Comparison of ENCODE assay signal across 13 mouse cellular contexts in the genomic region with DNA sequence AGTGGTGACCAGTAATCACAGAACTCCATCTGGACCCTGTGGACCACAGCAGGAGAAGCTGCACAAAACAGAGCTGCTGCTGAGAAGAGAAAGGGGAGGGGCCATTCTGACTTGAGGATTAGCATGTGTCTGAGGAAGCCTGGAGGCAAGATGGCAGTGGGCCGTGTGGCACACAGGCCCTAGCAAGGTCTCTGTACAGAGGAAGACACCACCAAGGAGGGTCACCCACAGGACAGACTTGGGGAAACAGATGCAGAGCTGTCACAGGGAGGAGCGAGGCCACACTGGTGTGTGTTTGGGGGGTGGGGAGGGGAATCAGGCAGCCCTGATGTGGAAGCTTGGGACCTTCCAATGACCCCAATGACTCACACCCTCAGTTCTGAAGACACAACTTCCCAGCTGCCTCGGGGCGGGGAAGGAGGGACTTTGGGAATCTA.
DNase-seq lines count a peak whose midpoint lies in the region; ATAC-seq lines count a peak whose summit lies in the region.
"Had no signal": no experiment of that assay in that cellular context is flagged by ENCODE, and none has a peak within 500 bp of the region (broad histone marks: within the 10 kb centered on the region; RNA-seq: fewer than 3 reads in every experiment).

No protein-coding gene starts in this region.

- no peak for DNase-seq in heart, embryonic 10.5 days (ENCODE audit: low spot score)
- no peak for DNase-seq in heart, adult 8-10 months (ENCODE audit: low spot score)
- DNase-seq in neural tube, embryonic 11.5 days (ENCODE audit: low spot score), result peak; percentile 36
- no peak for DNase-seq in neural tube, embryonic 10.5 days (ENCODE audit: extremely low spot score, low spot score)
- no peak for DNase-seq in frontal cortex, postnatal 36 days (ENCODE audit: low spot score in 2 of 2)
- DNase-seq: kidney, adult 11 months; retina, postnatal 1 day had no signal

- H3K27ac ChIP-seq in heart, embryonic 10.5 days, result 0 out of 2 replicates have a peak overlapping the region, but pooled peaks have one; percentile 42
- no peak overlapping the region for H3K27ac ChIP-seq in neural tube, embryonic 11.5 days (ENCODE audit: low read depth, low read length)
- peak overlapping the region; percentile 67 for H3K27ac ChIP-seq in intestine, embryonic 15.5 days
- H3K27ac ChIP-seq: midbrain, embryonic 12.5 days had no signal

- H3K27me3 ChIP-seq in heart, embryonic 10.5 days (ENCODE audit: insufficient read depth, poor library complexity, severe bottlenecking), result peaks cover 67% of the 10 kb centered on the region
- H3K27me3 ChIP-seq in neural tube, embryonic 11.5 days (ENCODE audit: control insufficient read depth, insufficient read depth, low read length), result no peaks in the 10 kb centered on the region
- H3K27me3 ChIP-seq in intestine, embryonic 15.5 days (replicated peaks), result no peaks in the 10 kb centered on the region
- H3K27me3 ChIP-seq: midbrain, embryonic 12.5 days had no signal

- no peaks in the 10 kb centered on the region for H3K36me3 ChIP-seq in heart, embryonic 10.5 days
- no peaks in the 10 kb centered on the region for H3K36me3 ChIP-seq in neural tube, embryonic 11.5 days (ENCODE audit: control insufficient read depth, insufficient read depth, low read length)
- H3K36me3 ChIP-seq in intestine, embryonic 15.5 days, result no peaks in the 10 kb centered on the region
- H3K36me3 ChIP-seq: G1E; midbrain, embryonic 12.5 days had no signal

- H3K9me3 ChIP-seq in heart, embryonic 10.5 days, result 0 out of 2 replicates have a peak, but pooled peaks cover 3% of the 10 kb centered on the region
- no peaks in the 10 kb centered on the region for H3K9me3 ChIP-seq in neural tube, embryonic 11.5 days (ENCODE audit: control insufficient read depth, low read length)
- H3K9me3 ChIP-seq in intestine, embryonic 15.5 days, result no peaks in the 10 kb centered on the region
- H3K9me3 ChIP-seq: G1E; midbrain, embryonic 12.5 days had no signal

- no peak overlapping the region for H3K4me3 ChIP-seq in heart, embryonic 10.5 days
- no peak overlapping the region for H3K4me3 ChIP-seq in neural tube, embryonic 11.5 days (ENCODE audit: low read depth, low read length)
- H3K4me3 ChIP-seq in intestine, embryonic 15.5 days (replicated peaks), result no peak overlapping the region
- H3K4me3 ChIP-seq: midbrain, embryonic 12.5 days had no signal

- peaks cover 23% of the 10 kb centered on the region for H3K4me1 ChIP-seq in heart, embryonic 10.5 days
- H3K4me1 ChIP-seq in neural tube, embryonic 11.5 days (ENCODE audit: control insufficient read depth, insufficient read depth, low read length), result no peaks in the 10 kb centered on the region
- peaks cover 21% of the 10 kb centered on the region for H3K4me1 ChIP-seq in intestine, embryonic 15.5 days (replicated peaks)

- H3K4me2 ChIP-seq in neural tube, embryonic 11.5 days (ENCODE audit: low read depth), result no peak overlapping the region
- peak overlapping the region; percentile 39 for H3K4me2 ChIP-seq in intestine, embryonic 15.5 days (replicated peaks)
- H3K4me2 ChIP-seq: heart, embryonic 11.5 days; midbrain, embryonic 12.5 days had no signal

- no peak overlapping the region for H3K9ac ChIP-seq in neural tube, embryonic 11.5 days (ENCODE audit: low read length)
- 0 out of 2 replicates have a peak overlapping the region, but pooled peaks have one; percentile 26 for H3K9ac ChIP-seq in intestine, embryonic 15.5 days
- H3K9ac ChIP-seq: midbrain, embryonic 12.5 days had no signal

- no peak for ATAC-seq in neural tube, embryonic 11.5 days (ENCODE audit: insufficient read depth, low FRiP score, low TSS enrichment)
- ATAC-seq in intestine, embryonic 15.5 days, result peak; percentile 81
- ATAC-seq in frontal cortex, adult (ENCODE audit: low TSS enrichment), result no peak
- no peak for ATAC-seq in erythroid progenitor cell, adult 5-6 weeks (replicated peaks; ENCODE audit: low FRiP score, poor library complexity, severe bottlenecking)

- 35% methylated on average over 4 of the region's 4 CpGs for WGBS in heart, embryonic 10.5 days
- WGBS in neural tube, embryonic 11.5 days, result 44% methylated on average over 4 of the region's 4 CpGs
- WGBS in intestine, embryonic 15.5 days, result 17% methylated on average over 4 of the region's 4 CpGs
